10 mouse cellular contexts compared by ENCODE assay signal in genomic region chr8:103409121-103409551, GRCm38 (mm10).
DNase-seq lines count a peak whose midpoint lies in the region; ATAC-seq lines count a peak whose summit lies in the region.
"Had no signal": no experiment of that assay in that cellular context is flagged by ENCODE, and none has a peak within 500 bp of the region (broad histone marks: within the 10 kb centered on the region; RNA-seq: fewer than 3 reads in every experiment).

No protein-coding gene starts in this region.

- H3K27ac ChIP-seq in heart, embryonic 16.5 days (ENCODE audit: low read length) = no peak overlapping the region; the same call in 1 of the 2 replicates
- H3K27ac ChIP-seq in limb, embryonic 12.5 days = peak overlapping the region; percentile 2; the same call in 1 of the 2 replicates

- no peaks in the 10 kb centered on the region for H3K9me3 ChIP-seq in heart, embryonic 16.5 days (replicated peaks; ENCODE audit: control insufficient read depth, low read length)
- no peaks in the 10 kb centered on the region for H3K9me3 ChIP-seq in limb, embryonic 12.5 days

- peaks cover 2% of the 10 kb centered on the region; the same call in 1 of the 2 replicates for H3K4me1 ChIP-seq in heart, embryonic 16.5 days (ENCODE audit: control insufficient read depth, insufficient read depth, low read length)
- peaks cover 19% of the 10 kb centered on the region for H3K4me1 ChIP-seq in limb, embryonic 12.5 days (replicated peaks)

- H3K4me2 ChIP-seq in heart, embryonic 16.5 days (ENCODE audit: low read depth, low read length) = no peak overlapping the region
- no peak overlapping the region for H3K4me2 ChIP-seq in limb, embryonic 12.5 days

- peak; percentile 28 for DNase-seq in urinary bladder, postnatal 25 days (ENCODE audit: low spot score)
- no peak for DNase-seq in urinary bladder, postnatal 10 days (ENCODE audit: low spot score)
- DNase-seq in cerebellum, postnatal 36 days = no peak
- DNase-seq in cerebellum, postnatal 14 days = no peak
- no peak for DNase-seq in adrenal gland, postnatal 36 days
- DNase-seq in cerebellum, postnatal 25 days = no peak
- DNase-seq: gastrocnemius, postnatal 25 days had no signal

- peak; percentile 46; the same call in 1 of the 2 replicates for ATAC-seq in heart, embryonic 16.5 days (replicated peaks; ENCODE audit: extremely low read depth, insufficient read depth, low FRiP score)
- ATAC-seq in limb, embryonic 12.5 days (ENCODE audit: insufficient number of reproducible peaks, insufficient read depth, low FRiP score, low TSS enrichment, low read depth) = peak; percentile 79
- ATAC-seq: Patski had no signal

- H3K27me3 ChIP-seq in heart, embryonic 16.5 days (ENCODE audit: control insufficient read depth, insufficient read depth, low read length) = no peaks in the 10 kb centered on the region
- H3K27me3 ChIP-seq in limb, embryonic 12.5 days = no peaks in the 10 kb centered on the region
- H3K27me3 ChIP-seq: Patski had no signal

- 19% methylated on average over 2 of the region's 2 CpGs for WGBS in heart, embryonic 16.5 days
- WGBS in limb, embryonic 12.5 days = 10% methylated on average over 2 of the region's 2 CpGs

- no peaks in the 10 kb centered on the region for H3K36me3 ChIP-seq in heart, embryonic 16.5 days (ENCODE audit: control insufficient read depth, insufficient read depth)
- no peaks in the 10 kb centered on the region for H3K36me3 ChIP-seq in limb, embryonic 12.5 days

- H3K9ac ChIP-seq in heart, embryonic 16.5 days (ENCODE audit: low read length) = no peak overlapping the region
- no peak overlapping the region for H3K9ac ChIP-seq in limb, embryonic 12.5 days (replicated peaks)

- H3K4me3 ChIP-seq in heart, embryonic 16.5 days (ENCODE audit: low read length) = no peak overlapping the region
- no peak overlapping the region for H3K4me3 ChIP-seq in limb, embryonic 12.5 days (replicated peaks)
